Mouse (Mus musculus) myocyte (in vitro differentiated cells): ENCODE data around the gene Cox16. TPM values are rescaled to one million over a fixed set of nuclear protein-coding genes. Genes with fewer than 3 reads are reported as not detected.

Source experiments
- H3K27me3 ChIP-seq: one replicate; pipeline ENCODE4 v1.6.1; 2011; ENCODE audit not compliant: control insufficient read depth, insufficient read depth, insufficient read length
- H3K36me3 ChIP-seq: one replicate; pipeline ENCODE4 v1.6.1; 2011; ENCODE audit not compliant: control insufficient read depth, insufficient read depth
- H3K4me2 ChIP-seq: one replicate; pipeline ENCODE4 v1.6.1; 2011; ENCODE audit warnings: low read depth, control low read depth
- H3K4me3 ChIP-seq: one replicate; pipeline ENCODE4 v1.5.1; 2011; ENCODE audit warnings: mild to moderate bottlenecking, control low read depth, moderate library complexity
- H3K79me2 ChIP-seq: one replicate; pipeline ENCODE4 v1.6.1; 2011; ENCODE audit not compliant: control insufficient read depth, insufficient read depth
- H3ac ChIP-seq: one replicate; pipeline ENCODE4 v1.6.1; 2011; ENCODE audit not compliant: control insufficient read depth, insufficient read length
- CEBPB ChIP-seq: IDR thresholded peaks from 2 replicates; pipeline ENCODE4 v1.6.1; 2011; ENCODE audit warnings: mild to moderate bottlenecking, moderate library complexity; ENCODE audit not compliant: poor library complexity, insufficient read depth, severe bottlenecking
- E2F4 ChIP-seq: IDR thresholded peaks from one replicate; pipeline ENCODE4 v1.6.1; 2011; ENCODE audit warnings: mild to moderate bottlenecking, control low read depth, moderate library complexity; ENCODE audit not compliant: insufficient read depth
- MAX ChIP-seq: IDR thresholded peaks from one replicate; pipeline ENCODE4 v1.6.1; 2011; ENCODE audit warnings: low read depth, mild to moderate bottlenecking, control low read depth
- MYOD1 ChIP-seq, 3 experiments: IDR thresholded peaks; one replicate each; pipeline ENCODE4 v1.6.1; 2011; ENCODE audit warnings: control low read depth in 2 of 3, low read depth in 2 of 3, mild to moderate bottlenecking in 2 of 3, moderate library complexity in 1 of 3; ENCODE audit not compliant: insufficient read length in 2 of 3, control insufficient read depth in 1 of 3
- MYOG ChIP-seq, 3 experiments: IDR thresholded peaks; one replicate each; pipeline ENCODE4 v1.6.1; 2011; ENCODE audit warnings: control low read depth in 2 of 3, low read depth in 2 of 3, mild to moderate bottlenecking in 2 of 3; ENCODE audit not compliant: insufficient read length in 2 of 3, control insufficient read depth in 1 of 3, insufficient read depth in 1 of 3
- POLR2A ChIP-seq: IDR thresholded peaks from one replicate; pipeline ENCODE4 v1.6.1; 2011; ENCODE audit warnings: low read depth, mild to moderate bottlenecking, control low read depth, moderate library complexity; ENCODE audit not compliant: insufficient read length
- POLR2AphosphoS2 ChIP-seq: IDR thresholded peaks from one replicate; pipeline ENCODE4 v1.6.1; 2011; ENCODE audit warnings: low read depth, control low read depth; ENCODE audit not compliant: insufficient read length
- REST ChIP-seq: IDR thresholded peaks from one replicate; pipeline ENCODE4 v1.6.1; 2011; ENCODE audit warnings: mild to moderate bottlenecking, control low read depth, moderate library complexity; ENCODE audit not compliant: insufficient read depth, insufficient read length
- SRF ChIP-seq: IDR thresholded peaks from one replicate; pipeline ENCODE4 v1.6.1; 2011; ENCODE audit warnings: low read depth; ENCODE audit not compliant: control insufficient read depth, insufficient read length
- TCF12 ChIP-seq: IDR thresholded peaks from one replicate; pipeline ENCODE4 v1.6.1; 2011; ENCODE audit warnings: mild to moderate bottlenecking, control low read depth; ENCODE audit not compliant: poor library complexity, insufficient read depth, severe bottlenecking
- TCF3 ChIP-seq: IDR thresholded peaks from one replicate; pipeline ENCODE4 v1.6.1; 2011; ENCODE audit warnings: low read depth, control low read depth; ENCODE audit not compliant: insufficient read length
- USF1 ChIP-seq: IDR thresholded peaks from one replicate; pipeline ENCODE4 v1.6.1; 2011; ENCODE audit warnings: low read depth, mild to moderate bottlenecking, control low read depth, moderate library complexity
- polyA plus RNA-seq: library from polyadenylated mRNA; unstranded; fragments of >200 nt; fragmentation: generic; extraction: Trizol; gene quantifications from one replicate; pipeline ENCODE4 v1.2.1, GENCODE M21; 2012; ENCODE audit warnings: missing spikeins

Gene Cox16
- polyA plus RNA-seq, 1 experiment, result 92.6 TPM

- Histone ChIP-seq H3K4me3 (no peak overlapping the region), H3ac (no peak overlapping the region), H3K79me2 (no peaks in the 10 kb centered on the region), H3K36me3 (no peaks in the 10 kb centered on the region), H3K4me2 (no peak overlapping the region), H3K27me3 (no peaks in the 10 kb centered on the region)
- no peak for TF ChIP-seq USF1
- TF ChIP-seq E2F4, result no peak
- no peak for TF ChIP-seq MYOD1 (IDR thresholded peaks at IDR 0.05; ENCODE audit: control insufficient read depth in 1 of 3, insufficient read length in 2 of 3, low read depth in 2 of 3)
- TF ChIP-seq MYOG (IDR thresholded peaks at IDR 0.05; ENCODE audit: control insufficient read depth in 1 of 3, insufficient read depth in 1 of 3, insufficient read length in 2 of 3, low read depth in 2 of 3), result no peak
- TF ChIP-seq POLR2AphosphoS2, result no peak
- TF ChIP-seq TCF12, result no peak
- no peak for TF ChIP-seq SRF
- no peak for TF ChIP-seq TCF3
- no peak for TF ChIP-seq REST
- TF ChIP-seq POLR2A, result no peak
- TF ChIP-seq CEBPB, result no peak
- no peak for TF ChIP-seq MAX
These were observed 167.1 kb downstream of the Cox16 start for GRCm38 (mm10) chr12:81317811-81318210.

GRCm38 (mm10) chr12:81315953-81316352 is 169.0 kb downstream of the Cox16 start:
- H3ac ChIP-seq, result no peak overlapping the region
- H3K27me3 ChIP-seq, result no peaks in the 10 kb centered on the region
- no peaks in the 10 kb centered on the region for H3K36me3 ChIP-seq
- H3K79me2 ChIP-seq, result no peaks in the 10 kb centered on the region
- TF ChIP-seq POLR2AphosphoS2, result no peak
- no peak overlapping the region for H3K4me2 ChIP-seq
- H3K4me3 ChIP-seq, result no peak overlapping the region

Other genes starting within 250 kb of the Cox16 start
- 0.05 TPM for gene Slc8a3, start 151.9 kb downstream of the Cox16 start, polyA plus RNA-seq
- 0.10 TPM for gene Gm4787, start 105.7 kb downstream of the Cox16 start, polyA plus RNA-seq
- gene Adam4, start 63.2 kb downstream of the Cox16 start, polyA plus RNA-seq, result 0.22 TPM
- gene Gm20498, start 47.8 kb upstream of the Cox16 start, polyA plus RNA-seq, result 32.0 TPM
- gene Synj2bp, start 47.8 kb upstream of the Cox16 start, polyA plus RNA-seq, result 10.0 TPM
- gene Adam21, start 83.3 kb upstream of the Cox16 start, polyA plus RNA-seq, result 0.06 TPM
- 25.9 TPM for gene Med6, start 109.9 kb upstream of the Cox16 start, polyA plus RNA-seq
- 31.2 TPM for gene Ttc9, start 146.1 kb upstream of the Cox16 start, polyA plus RNA-seq